Mouse (Mus musculus): ENCODE data around the gene Gabarapl1. TPM values are rescaled to one million over a fixed set of nuclear protein-coding genes. Genes with fewer than 3 reads are reported as not detected.

Gabarapl1 gene
- total RNA-seq, 2 experiments from 2014 or later: 655 to 787 TPM

Other genes starting within 250 kb of the Gabarapl1 start
- not detected for gene 4922502D21Rik, start 201.4 kb upstream of the Gabarapl1 start, total RNA-seq (2021)
- gene Clec12a, start 190.5 kb upstream of the Gabarapl1 start, total RNA-seq (2021): under 1 TPM in 1 of 2 experiments, not detected in 1; 0.25 TPM
- gene Clec12b, start 147.3 kb upstream of the Gabarapl1 start, total RNA-seq (2021): not detected
- under 1 TPM in 1 of 2 experiments, not detected in 1; 0.59 TPM for gene Clec1b, start 135.9 kb upstream of the Gabarapl1 start, total RNA-seq (2021)
- not detected for gene Clec9a, start 124.3 kb upstream of the Gabarapl1 start, total RNA-seq (2021)
- 1 to 10 TPM in 1 of 2 experiments, under 1 TPM in 1; 0.52 to 1.1 TPM for gene Clec1a, start 81.2 kb upstream of the Gabarapl1 start, total RNA-seq (2021)
- not detected for gene Olr1, start 26.0 kb upstream of the Gabarapl1 start, total RNA-seq (2021)
- gene Tmem52b, start 20.6 kb upstream of the Gabarapl1 start, total RNA-seq (2021): not detected
- gene Klre1, start 44.7 kb downstream of the Gabarapl1 start, total RNA-seq (2021): not detected
- 1 to 10 TPM in 1 of 2 experiments, not detected in 1; 1.1 TPM for gene Klrd1, start 58.6 kb downstream of the Gabarapl1 start, total RNA-seq (2021)
- gene Klrk1, start 90.7 kb downstream of the Gabarapl1 start, total RNA-seq (2021): not detected
- gene Klrc3, start 110.2 kb downstream of the Gabarapl1 start, total RNA-seq (2021): not detected
- gene Klrc2, start 127.5 kb downstream of the Gabarapl1 start, total RNA-seq (2021): not detected
- not detected for gene Klrc1, start 145.8 kb downstream of the Gabarapl1 start, total RNA-seq (2021)
- gene Klri1, start 184.0 kb downstream of the Gabarapl1 start, total RNA-seq (2021): not detected
- not detected for gene Klri2, start 207.3 kb downstream of the Gabarapl1 start, total RNA-seq (2021)

All from left cerebral cortex, postnatal 36 days (tissue).